Mouse (Mus musculus) large intestine, adult 2 months (tissue): ENCODE data around the gene Ifi211. TPM values are rescaled to one million over a fixed set of nuclear protein-coding genes. Genes with fewer than 3 reads are reported as not detected.
"Not testable (repeated sequence)": the region's sequence is repeated elsewhere in the genome, so short reads cannot be mapped to it uniquely, and the experiment has no call there.

Experiments used
- DNase-seq: peaks from one replicate; pipeline ENCODE4 v3.0.0-alpha.2; 2012; ENCODE audit warnings: low read depth, low spot score
- WGBS: fragments of 180-500 bp; shearing (Covaris S2); methylation state at CpG from one replicate; pipeline ENCODE4 v1.1.7; 2018; 5-methylcytosine and 5-hydroxymethylcytosine counted together
- polyA plus RNA-seq: library from polyadenylated mRNA; depleted of rRNA; stranded (reverse); fragments of >200 nt; gene quantifications from 2 replicates; pipeline ENCODE4 v1.2.3, GENCODE M21; 2012; rRNA removed

Ifi211 gene
- polyA plus RNA-seq: 0.31 and 0.45 TPM in 2 replicates

DNA sequence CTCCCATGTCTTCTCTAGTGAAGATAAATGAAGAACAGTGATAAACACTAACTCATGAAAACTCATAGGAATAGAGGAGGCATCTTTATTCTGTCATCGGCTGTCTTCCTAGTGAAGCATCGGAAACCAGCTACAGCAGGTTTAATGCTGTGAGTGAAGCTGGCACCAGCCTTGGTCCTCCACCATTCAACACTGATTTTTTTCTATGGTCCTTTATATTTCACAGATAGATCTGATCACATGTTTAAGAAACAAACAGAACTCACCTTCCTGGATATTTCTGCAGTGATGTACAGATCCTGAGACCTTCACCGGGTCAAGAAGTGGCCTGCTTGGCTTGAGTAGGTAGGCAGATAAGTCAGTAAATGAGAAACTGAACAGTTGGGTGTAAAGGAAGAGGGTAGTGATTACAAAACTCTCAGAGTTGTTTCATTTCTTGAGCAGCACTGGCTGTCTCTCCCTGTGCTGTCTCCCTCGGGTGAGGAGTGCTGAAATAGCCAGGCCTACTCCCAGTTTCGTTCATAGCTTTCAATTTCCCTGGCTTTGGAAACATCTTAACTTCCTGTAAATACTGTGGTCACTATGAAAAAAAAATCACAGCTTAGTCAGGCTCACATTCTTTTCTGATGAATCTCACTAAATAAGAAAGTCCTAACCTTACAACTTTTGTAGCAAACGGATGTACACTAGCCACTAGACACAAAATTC is at the start of gene Ifi211:
Gene Ifi211, minus strand, starts transcription at position 499 of the 708 bp plus-strand sequence.
- WGBS: 54% methylated on average over 6 of the region's 6 CpGs
- DNase-seq: not testable (repeated sequence)

DNA sequence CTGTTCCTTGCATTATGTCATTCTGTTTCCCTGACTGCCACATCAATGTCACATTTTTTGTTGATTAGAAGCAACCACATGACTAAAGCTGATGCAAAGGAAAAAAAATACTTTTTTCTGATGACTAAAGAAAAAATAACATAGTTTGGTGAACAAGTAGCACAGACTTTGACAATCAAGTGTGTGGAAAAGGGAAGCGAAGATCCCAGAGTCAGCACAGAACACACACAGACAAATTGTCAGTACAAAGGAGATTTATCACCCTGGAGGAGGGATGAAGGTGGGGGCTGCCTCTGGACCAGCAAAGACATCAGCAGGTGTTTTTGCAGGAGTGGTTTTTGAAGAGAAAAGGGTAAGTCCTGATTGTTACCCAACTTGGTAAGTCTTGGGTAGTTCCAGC is 48.6 kb upstream of the Ifi211 start:
- not testable (repeated sequence) for DNase-seq
- WGBS: 62% methylated on average over 1 of the region's 1 CpGs

DNA sequence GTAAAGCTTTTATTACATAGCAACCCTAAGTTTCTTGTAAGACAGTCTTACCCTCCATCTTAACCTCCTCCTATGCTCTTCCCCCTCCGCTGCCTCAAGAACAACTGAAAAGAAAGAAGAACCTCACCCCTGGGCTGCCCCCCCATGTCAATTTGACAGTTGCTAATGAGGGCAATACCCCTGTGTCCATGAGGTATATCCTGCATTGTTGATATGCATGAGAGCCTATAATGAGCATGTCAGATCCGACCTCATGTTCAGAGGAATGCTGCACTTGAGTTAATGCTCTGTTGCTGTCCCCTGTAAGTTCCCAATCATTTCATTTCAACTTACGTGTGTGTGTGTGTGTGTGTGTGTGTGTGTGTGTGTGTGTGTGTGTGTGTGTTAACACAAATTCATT is 47.2 kb upstream of the Ifi211 start:
- WGBS: 66% methylated on average over 3 of the region's 3 CpGs
- DNase-seq: not testable (repeated sequence)

DNA sequence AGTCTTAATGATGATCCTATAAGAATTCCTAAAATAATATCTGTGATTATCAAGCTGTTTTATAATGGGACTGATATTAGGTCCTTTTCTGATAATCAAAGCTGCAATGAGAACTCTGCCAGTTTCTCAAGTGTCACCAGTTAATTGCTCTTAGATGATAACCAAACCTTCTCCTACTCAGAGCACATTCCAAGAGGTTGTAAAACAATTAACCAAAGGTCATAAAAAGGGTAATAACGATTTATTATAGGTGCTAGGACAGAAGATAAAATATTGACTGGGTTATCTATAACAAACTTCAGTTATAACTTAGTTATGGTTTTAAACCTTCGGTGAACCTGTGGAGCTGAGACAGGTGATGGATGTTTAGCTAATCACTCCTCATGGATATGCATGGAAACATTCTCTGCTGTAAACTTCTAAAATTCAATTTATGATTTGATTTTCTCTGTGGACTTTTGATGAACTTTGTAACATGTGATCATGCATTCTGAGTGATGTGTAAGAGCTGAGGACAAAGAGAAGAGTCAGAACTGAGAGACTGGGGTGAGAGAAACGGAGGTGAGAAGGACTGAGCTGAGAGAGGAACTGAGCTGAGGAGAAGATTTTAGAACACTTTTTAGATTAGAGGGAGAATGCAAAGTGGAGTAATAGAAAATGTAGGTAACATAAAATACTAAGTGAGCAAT is 43.1 kb upstream of the Ifi211 start:
- WGBS: 18% methylated on average over 3 of the region's 3 CpGs
- not testable (repeated sequence) for DNase-seq

DNA sequence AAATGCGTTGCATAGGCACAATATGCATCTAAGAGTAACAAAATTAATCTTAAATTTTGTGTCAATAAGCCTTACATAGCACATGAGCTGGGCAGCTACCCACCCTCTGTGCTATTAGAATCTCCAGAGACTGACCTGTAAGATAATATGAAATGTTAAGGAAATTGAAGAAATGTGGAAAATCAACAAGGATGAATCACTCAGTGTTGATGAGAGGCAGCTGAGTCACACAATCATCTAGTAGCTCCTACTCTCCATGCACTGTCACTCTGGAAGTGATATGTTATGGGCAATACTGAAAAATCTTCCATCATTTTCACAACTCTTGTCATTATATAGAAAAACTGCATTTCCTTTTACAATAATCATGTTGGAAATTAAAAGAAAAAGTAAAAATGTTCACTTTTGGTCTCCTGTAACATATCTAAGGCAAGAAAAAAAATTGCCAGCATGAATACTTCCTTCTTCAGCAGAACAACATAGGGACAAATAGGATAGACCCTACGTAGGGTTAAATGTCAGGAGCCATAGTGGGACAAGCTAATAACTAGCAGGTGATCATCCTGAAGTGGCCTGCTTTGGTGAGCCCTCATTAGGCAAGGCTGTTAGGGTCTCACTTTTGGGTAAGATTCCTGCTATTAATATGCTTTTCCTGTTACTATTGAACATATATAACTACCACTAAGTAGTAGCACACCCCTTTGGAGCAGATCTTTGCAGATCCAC is 42.4 kb upstream of the Ifi211 start:
- WGBS: 88% methylated on average over 2 of the region's 2 CpGs
- DNase-seq: no peak

DNA sequence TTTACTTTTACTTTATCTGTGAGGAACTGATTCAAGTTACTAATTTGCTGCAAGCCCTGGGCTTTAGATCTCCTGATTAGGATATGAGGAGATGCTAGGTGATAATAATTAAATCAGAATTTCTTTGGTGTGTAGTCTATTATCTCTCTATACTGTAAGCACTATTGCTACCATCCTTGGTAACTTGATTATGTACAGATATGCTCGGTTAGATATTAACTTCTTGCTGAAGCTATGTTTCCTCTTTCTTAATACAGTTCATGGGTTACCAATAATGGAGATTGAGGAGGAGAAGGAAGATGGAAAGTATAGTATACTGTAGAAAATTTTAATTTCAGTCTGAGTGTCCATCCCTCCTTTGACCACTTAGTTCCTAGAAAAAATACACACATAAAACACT is 40.7 kb upstream of the Ifi211 start:
- no peak for DNase-seq
- WGBS: 52% methylated on average over 1 of the region's 1 CpGs

DNA sequence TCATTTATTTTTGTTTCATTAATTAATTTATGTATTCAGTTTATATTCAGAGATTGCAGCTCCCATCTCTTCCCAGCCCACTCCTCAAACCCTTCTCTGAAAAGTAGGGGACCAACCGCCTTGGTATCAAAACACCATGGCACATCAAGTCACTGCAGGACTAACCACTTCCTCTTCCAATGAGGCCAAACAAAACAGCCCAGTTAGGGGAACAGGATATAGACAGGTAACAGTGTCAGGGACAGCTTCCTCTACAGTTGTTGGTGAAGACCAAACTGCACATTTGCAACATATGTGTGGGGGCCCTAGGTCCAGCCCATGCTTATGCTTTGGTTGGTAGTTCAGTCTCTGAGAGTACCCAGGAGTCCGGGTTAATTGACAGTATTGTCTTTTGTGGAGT is 36.2 kb upstream of the Ifi211 start:
- DNase-seq: not testable (repeated sequence)
- WGBS: 78% methylated on average over 2 of the region's 2 CpGs

DNA sequence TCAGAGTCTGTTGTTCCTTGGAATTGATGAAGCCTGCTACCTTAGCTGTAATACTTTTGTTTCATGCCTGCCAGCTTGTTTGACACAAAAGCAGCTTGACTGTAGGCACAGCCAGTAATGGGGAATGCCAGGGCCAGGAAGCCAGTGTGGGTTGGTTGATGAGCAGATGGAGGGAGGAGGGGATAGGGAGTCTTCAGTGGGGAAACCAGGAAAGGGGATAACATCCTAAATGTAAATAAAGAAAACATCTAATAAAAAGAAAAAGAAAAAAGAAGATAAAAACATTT is 29.9 kb upstream of the Ifi211 start:
- not testable (repeated sequence) for DNase-seq

DNA sequence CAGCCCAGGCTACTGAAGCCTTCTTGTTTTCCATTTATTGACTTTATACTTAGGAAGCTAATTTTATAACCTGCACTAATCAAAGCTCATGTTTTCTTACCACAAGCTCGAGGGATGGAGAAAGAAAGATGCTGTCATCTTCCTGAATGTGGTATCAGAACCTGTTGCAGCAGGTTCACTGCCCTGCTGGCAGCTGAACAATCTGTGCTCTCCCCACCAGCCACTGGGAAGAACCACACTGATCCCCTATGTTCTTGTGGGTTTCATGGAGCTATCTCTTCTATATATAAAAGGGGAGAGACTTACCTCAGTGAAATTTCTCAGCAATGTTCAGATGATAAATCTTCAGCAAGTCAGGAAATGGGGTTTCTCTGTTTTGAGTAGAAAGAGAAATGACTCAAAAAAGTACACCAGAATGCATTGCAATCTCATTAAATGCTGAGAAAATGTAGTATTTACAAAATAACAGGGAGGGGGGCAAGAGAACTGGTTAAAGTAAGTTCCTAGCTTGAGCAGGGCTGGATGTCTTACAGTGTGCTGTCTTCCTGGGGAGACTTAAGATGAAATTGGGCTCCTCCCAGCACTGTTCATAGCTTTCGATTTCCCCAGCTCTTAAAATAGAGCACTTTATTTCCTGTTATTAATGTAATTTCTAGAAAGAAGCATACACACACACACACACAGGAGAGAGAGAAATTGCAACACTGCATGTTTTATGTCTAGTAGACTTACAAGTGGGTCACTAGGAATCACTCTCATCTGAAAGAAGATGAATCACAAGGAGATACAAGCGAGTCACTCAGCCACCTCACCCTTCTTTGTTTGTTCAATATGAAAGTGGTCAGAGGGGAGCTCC is 29.3 kb upstream of the Ifi211 start, which contains the start of the genes Mndal and Ifi203:
Gene Mndal, minus strand, starts transcription at position 568 of the 856 bp plus-strand sequence.
Gene Ifi203, minus strand, starts transcription at position 749 of the 856 bp plus-strand sequence.
- DNase-seq: not testable (repeated sequence)
- WGBS: 20% methylated on average over 3 of the region's 3 CpGs

DNA sequence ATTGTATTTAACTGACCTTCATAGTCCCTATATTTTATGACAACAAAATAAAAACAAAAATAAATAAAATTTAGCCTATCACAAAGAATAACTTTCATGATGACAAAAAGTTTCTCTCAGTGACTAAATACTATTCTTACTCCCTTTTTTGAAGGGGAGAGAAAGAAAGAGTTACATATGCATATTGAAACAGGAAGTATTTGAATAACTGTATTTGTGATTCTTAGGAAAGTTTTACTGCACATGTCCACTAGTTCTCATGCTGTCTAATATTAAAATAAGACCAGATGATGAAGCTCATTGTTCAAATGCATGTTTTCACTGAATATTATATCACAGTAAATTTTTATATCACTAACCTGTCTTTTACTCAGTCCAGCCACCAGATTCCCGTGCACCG is 28.7 kb upstream of the Ifi211 start:
- 41% methylated on average over 2 of the region's 2 CpGs for WGBS
- not testable (repeated sequence) for DNase-seq

DNA sequence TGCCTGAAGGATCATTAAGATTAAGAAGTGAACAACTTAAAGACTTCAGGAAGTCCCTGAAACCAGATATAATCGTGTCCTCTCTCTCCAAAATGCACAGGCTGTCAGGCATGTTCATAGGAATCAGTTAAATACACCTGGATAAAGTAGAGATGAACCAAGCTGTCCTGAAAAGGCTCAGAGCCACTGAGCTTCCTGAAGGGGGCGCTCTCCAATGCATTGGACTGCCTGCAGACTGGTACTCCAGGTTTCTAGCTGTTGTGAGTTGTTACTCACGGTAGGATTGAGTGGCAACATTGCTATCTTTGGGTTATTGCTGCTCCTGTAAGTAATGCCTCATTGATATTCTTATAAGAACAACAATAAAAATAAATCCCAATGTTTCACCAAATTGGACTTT is 6.4 kb upstream of the Ifi211 start:
- 66% methylated on average over 3 of the region's 3 CpGs for WGBS
- DNase-seq: not testable (repeated sequence)

DNA sequence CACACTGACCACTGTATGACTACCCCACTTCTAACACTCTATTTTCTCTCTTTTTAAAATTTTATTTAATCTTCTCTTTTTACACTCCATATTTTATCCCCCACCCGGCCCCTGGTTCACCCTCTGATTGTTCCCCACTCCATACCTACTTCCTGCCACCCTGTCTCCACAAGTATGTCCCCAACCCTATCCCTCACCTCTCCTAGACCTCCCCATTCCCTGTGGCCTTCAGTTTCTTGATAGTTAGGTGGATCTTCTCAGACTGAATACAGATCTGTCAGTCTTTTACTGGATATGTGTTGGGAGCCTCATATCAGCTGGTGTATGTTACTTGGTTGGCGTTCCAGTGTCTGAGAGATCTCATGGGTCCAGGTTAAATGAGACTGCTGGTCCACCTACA is 1.7 kb upstream of the Ifi211 start:
- no peak for DNase-seq
- 84% methylated on average over 2 of the region's 2 CpGs for WGBS

DNA sequence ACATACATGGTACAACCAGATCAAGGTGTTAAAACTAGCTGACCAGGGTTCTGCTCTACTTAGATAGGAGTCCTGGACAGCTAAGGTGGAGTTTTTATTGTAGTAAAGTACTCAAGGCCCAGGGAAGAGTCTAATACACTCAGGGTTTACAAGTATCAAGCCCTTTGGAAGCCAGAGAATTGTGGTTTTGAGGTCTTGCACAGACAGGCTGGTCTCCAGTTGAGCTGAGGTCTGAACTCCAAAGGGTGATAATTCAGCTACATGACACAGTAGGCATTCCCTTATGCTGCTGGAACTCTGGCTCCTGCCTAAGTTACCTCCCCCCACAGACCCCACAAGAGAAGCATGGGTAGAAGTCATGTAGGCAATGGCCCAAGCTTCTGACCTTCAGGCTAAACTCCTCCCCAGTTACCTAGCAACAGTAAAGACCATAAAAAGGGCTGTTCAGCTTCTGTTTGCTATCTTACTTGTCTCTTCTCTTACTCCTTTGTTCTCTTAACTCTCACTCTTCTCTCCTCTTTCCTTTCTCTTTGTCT is 478 bp upstream of the Ifi211 start:
- DNase-seq: not testable (repeated sequence)

DNA sequence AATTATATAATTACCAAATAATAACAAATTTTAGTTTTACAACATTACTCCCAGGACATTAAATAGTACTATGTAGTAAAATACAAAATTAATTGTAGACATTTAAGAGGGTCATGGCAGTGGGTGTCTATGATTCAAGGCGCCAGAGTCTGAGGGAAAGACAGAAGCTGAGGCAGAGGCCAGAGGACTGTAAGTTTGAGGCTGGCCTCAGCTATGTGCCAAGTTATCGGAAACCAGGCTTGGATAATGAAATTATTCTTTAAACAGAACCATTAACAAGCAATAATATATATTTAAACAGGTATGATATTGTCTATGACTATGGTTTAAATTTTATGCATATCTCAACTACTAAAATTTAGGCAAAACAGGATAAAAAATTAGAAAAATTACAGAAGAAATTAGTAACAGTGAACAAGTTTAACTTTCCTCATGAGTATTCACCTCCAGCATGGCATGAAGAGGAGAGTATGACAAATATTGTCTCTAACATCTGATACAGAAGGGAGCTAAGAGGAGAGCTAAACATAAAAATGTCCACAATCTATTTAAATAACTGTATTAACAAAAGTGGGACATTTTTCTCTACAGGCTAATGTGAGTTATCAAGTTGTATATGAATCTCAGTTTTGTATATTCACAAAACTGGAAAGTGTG is 910 bp downstream of the Ifi211 start:
- DNase-seq: no peak
- WGBS: 88% methylated on average over 2 of the region's 2 CpGs

DNA sequence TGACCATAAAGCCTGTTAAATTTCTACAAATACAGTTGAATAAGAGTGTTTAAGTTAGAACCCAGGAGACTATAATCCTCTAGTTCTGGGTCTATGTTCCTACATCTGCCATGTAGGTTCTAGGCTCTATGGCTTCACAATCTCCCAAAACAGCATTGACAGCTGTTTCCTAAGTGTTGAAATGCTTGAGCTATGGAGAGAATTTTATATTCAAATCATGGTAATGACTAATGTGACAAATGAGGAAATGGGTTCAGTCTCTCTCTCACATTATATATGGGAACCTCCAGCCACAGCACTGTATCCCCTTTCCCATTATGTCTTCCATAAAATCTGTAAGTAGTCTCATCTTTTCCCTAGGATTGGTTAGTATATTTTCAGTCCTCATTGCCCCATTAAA is 4.5 kb downstream of the Ifi211 start:
- not testable (repeated sequence) for DNase-seq

DNA sequence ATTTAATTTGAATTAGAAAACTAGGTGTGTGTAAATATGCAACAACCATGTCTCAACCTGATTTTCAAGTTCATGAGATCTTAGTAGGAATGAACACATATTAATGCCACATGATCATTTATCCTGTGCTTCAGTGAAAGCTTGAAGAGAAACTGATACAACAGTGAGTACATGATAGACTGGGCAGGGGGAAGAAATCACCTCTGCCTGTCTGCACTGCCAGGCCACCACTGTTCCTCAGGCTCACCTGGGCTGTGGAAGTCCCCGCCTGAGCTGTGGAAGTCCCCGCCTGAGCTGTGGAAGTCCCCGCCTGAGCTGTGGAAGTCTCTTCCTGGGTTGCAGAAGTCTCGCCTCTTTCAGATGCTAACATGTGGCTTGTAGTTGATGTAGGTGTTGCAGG is 7.0 kb downstream of the Ifi211 start:
- not testable (repeated sequence) for DNase-seq
- WGBS: 93% methylated on average over 4 of the region's 4 CpGs

DNA sequence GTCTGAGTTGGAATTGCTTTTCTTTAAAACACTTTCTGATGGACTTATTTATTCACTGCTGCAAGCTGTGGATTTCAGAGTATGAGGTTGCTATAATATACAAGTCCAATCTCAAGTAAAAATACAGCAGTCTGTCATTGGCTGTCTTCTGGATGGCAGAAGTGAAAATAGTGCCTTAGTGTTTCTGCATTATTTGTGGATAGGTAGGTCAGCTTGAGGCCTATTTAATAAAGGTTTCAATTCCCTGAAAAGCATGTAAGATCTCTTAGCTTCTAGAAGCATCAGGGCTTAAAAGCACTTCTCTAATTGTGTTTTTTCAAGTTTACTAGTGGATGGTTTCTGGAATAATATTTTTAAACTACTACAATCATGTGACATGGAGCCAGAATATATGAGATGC is 23.1 kb downstream of the Ifi211 start:
- not testable (repeated sequence) for DNase-seq

DNA sequence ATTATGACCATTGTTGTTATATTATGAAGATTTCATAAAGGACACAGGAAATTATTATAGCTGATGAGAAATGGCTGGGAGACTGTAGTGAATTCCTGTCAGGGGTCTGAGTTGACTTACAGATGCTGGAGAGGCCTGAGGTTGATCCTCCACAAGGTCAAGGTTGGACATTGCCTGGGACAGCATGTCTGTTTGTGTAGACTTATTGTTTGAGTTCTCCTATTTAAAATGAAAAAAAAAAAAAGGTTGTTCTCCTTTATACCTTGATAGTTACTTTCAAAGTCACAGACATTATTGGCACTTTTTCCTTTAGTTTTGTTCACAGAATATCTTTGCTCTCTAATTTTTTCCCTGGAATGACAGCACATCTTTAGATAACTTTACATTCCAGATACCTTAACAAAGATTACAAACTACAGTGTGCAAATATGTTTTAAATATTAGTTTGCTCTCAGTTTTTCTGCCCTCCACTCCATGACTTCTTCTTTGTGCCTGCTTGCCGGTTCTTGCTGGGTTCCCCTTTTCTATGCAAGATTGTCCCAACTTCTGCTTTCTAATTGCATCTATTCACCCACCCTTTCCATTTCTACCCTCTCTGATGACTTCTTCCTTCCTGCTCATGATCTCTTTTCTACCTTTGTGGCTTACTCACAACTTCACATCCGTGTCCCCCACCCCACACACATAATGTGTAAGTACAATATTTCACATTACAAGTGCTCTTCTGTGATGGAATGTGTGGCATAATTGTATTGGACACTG is 25.6 kb downstream of the Ifi211 start:
- DNase-seq: not testable (repeated sequence)
- 73% methylated on average over 1 of the region's 2 CpGs for WGBS
